Mouse (Mus musculus): Measurements from ENCODE around the gene Chrng.
A peak's percentile ranks its signal among the peaks of the same experiment; 100 is the strongest.

Chrng gene

DNA sequence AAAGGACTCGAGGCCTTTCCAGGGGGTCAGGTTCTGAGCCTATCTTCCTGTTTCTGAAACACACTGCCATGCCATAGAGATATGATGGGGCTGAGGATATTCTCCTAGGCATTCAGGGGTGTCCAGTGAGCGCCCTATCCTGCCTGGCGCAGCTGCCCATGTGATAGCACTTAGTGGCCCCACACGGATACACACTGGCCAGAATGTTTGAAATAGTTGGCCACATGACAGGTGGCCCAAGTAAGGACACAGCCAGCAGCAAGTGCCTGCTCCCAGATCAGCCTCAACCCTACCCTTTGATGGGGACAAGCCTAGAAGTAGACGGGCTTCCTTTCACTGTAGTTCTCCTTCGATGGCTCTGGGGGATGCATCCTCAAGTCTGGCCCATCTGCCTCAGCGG is at the start of gene Chrng:
Gene Chrng (plus strand): TSS at position 193 of the 400 bp plus-strand sequence.
- no peak for DNase-seq

DNA sequence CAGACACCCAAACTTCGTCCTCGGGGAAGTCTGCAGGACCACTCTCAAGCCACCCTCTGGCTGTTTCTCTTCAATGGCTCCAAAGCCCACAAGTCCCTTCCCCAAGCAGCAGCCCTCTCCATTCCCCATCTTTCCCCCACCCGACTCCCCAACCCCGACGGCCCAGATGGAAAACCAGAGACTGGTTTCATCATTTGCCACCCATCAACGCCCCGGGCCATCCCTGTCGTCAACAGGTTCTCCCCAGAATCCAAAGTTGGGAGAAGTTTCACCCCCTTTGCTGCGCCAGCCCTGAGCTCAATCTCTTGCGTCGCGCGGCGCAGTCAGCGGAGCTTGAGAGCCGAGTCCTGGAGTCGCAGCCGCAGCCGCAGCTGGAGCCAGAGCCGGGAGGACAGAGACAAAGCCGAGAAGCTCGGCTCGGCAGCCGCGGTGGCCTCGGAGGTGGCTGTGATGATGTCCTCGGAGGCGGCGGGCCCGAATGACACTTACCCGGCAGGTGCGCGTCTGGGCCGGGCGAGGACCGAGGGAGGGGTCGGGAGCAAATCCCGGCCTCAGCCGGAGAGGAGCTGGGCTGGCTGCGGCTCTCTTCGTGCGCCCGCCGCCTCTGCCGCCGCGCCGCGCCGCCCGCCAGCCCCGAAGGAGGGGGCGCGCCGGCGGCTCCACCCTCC is 48.8 kb upstream of the Chrng start:
- no peak for DNase-seq

GRCm38 (mm10) chr1:87156199-87156587 is 48.3 kb upstream of the Chrng start, which contains the start of gene Ecel1:
Gene Ecel1 (minus strand): TSS chr1:87156521.
- no peak for DNase-seq

DNA sequence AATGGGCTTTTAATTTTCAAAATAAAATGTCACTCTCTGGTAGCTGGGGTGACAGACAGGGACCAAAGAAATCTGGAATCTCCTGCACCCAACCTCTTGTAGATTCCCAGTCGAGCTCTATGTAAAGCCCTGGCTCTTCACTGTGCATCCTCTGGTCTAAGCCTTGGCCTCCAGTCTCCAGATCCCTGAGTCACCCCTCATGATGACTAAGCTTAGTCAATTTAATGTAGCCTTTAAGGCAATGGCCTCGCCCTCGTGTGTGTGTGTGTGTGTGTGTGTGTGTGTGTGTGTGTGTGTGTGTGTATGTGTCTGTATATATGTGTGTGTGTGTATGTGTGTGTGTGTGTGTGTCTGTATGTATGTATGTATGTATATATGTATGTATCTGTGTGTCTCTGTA is 45.1 kb upstream of the Chrng start:
- DNase-seq = no peak

- no peak for DNase-seq
These were observed 40.2 kb upstream of the Chrng start for GRCm38 (mm10) chr1:87164164-87164795.

GRCm38 (mm10) chr1:87164796-87165184 is 39.7 kb upstream of the Chrng start:
- DNase-seq = no peak

DNA sequence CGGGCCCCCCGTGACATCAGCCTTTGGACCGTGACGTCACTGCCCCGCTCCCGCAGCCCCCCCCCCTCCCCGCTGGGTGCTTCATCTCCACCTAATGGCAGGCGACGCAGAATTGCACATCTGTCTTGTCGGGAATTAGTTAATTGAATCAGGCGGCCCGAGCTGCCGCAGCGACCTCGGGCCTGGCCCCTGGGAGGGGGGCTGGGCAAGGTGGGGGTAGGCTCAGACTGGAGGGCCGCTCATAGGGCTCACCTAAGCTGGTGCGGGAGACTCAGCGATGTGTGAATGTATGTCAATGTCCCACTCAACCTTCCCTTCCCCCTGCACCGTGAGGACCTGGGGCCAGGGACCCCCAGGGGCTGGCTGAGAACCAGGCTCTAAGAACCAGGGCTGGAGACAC is 34.0 kb upstream of the Chrng start:
- no peak for DNase-seq

DNA sequence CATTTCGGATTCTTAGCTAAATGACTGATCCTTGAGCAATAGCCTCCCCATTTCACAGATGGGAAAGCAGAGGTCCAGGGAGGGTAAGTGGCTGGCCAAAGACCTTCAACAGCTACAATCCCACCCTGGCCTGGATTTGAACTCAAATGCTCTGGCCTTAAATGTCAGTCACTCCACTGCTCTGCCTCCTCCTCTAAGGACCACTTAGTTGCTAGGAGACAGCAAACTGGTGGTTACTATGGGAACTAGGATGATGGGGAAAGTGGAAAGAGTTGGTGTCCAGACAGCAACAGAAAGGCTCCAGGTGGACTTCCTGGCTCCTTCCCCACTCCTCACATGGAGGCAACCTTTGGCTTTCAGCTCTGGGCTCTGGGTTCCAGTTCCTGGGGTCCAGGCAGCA is 33.1 kb upstream of the Chrng start:
- no peak for DNase-seq

GRCm38 (mm10) chr1:87172316-87172715 is 32.1 kb upstream of the Chrng start:
- no peak for DNase-seq

- DNase-seq = peak; percentile 75
These were observed 30.2 kb upstream of the Chrng start for GRCm38 (mm10) chr1:87174006-87174955.

GRCm38 (mm10) chr1:87175852-87176292 is 28.6 kb upstream of the Chrng start:
- peak; percentile 69 for DNase-seq

- DNase-seq = no peak
These were observed 23.6 kb upstream of the Chrng start for GRCm38 (mm10) chr1:87180896-87181295.

DNA sequence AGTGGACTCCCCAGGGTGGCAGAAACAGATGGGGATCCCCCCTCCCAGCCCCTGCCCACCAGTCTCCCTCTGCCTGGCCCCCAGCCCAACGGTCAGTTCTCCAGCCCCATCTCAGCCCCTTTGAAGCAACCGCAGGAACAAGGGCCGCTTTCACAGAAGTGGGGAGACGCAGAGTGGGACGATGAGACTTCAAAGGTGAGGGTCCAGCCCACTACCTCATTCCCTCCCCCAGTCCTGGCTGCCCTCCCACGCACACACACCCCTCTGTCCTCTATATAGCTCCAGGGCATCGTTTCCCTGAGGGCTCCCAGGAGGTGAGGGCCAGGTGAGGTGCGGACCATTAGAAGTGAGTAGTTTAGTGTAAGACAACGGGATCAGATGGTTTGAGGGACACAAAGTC is 21.4 kb upstream of the Chrng start, which contains the start of gene Prss56:
Gene Prss56 (plus strand): TSS at position 301 of the 400 bp plus-strand sequence.
- DNase-seq = no peak

- DNase-seq = no peak
These were observed 20.3 kb upstream of the Chrng start for GRCm38 (mm10) chr1:87183998-87184750.

- peak; percentile 81 for DNase-seq
These were observed 19.7 kb upstream of the Chrng start for GRCm38 (mm10) chr1:87184751-87185139.

DNA sequence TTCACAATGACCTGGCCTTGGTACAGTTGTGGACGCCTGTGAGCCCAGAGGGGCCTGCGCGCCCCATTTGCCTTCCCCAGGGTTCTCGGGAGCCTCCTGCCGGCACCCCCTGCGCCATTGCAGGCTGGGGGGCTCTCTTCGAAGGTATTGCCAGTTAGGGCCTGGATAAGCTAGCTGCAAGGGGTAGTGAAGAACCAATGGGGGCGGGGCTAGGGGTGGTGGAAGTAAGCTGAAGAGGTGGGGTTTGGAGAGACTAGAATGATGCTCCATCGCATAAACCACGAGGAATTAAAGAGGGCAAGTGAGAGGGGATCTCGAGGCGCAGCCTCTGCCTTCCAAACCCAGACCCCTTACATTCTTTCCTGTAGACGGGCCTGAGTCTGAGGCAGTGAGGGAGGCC is 18.9 kb upstream of the Chrng start:
- DNase-seq = no peak

DNA sequence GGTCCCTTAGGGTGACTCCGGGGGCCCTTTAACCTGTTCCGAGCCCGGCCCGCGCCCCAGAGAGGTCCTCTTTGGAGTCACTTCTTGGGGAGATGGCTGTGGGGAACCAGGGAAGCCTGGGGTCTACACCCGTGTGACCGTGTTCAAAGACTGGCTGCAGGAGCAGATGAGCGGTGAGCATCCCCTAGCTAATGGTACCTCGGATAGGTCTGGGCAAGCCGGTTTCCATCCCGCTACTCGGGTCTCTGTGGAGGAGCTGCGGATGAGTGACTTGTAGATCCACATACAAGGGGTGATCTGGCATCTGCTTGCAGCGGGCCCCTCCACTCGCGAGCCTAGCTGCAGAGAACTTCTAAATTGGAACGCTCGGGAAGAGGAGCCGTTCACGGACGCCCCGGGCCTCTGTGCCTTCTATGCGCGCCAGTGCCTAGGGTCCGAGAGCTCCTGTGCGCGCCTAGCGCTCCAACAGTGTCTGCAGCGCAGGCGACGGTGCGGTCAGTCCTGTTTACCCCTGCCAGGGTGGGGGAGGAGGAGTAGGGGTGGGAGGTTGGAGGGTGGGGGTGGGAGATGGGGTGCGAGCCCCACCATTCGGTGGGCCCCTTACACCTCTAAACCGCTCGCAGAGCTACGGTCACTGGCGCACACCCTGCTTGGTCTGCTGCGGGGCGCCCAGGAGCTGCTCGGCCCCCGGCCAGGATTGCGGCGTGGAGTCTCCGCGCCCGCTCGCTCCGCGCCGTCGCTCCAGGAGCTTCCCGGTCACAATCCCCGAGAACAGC is 18.0 kb upstream of the Chrng start:
- no peak for DNase-seq

DNA sequence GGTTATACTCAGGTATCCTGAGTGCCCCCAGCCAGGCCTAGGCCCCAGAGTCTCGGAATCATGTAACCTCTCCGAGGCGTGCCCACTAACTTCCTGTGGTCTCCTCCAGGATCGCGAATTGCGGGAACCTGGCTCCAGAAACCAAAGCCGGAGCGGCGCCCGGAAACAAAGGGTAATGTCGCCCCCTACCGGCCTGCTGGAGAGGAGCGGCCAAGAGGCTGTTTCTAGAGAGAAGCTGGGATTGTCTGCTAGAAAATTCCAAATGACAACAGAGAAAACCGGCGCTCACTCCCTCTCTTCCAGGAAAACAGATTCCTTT is 17.5 kb upstream of the Chrng start:
- peak; percentile 78 for DNase-seq

DNA sequence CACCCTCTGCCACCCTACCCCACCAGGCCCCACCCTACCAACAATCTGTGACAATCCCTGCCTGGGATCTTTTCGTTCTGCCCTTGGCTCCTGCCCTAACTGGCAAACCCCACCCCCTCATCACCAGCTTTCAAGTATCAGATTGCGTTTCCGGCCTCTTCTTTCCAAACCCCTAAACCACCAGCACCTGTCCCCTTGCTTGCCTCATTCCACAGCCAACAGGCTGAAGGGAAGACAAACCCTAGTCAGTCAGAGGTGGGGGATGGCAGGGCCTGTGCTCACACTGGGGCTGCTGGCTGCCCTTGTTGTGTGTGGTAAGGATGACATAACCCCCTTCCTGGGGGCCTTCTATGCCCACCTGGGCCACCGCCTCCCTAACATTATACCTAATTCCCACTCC is 14.0 kb upstream of the Chrng start, which contains the start of gene Chrnd:
Gene Chrnd (plus strand): TSS at position 179 of the 400 bp plus-strand sequence.
- DNase-seq = no peak

DNA sequence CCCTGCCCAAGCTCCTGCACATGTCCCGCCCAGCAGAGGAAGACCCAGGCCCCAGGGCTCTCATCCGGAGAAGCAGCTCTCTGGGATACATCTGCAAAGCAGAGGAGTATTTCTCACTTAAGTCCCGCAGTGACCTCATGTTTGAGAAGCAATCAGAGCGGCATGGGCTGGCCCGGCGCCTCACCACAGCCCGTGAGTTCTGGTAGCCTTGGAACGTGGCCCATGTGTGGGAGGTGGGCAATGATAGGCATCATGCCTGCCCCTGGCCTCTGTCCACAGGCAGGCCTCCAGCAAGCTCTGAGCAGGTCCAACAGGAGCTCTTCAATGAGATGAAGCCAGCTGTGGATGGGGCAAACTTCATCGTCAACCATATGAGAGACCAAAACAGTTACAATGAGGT is 7.2 kb upstream of the Chrng start:
- no peak for DNase-seq

- DNase-seq = no peak
These were observed 6.1 kb upstream of the Chrng start for GRCm38 (mm10) chr1:87198119-87199065.
